Mouse (Mus musculus): ENCODE measurements around the gene Gm36245. TPM values are rescaled to one million over a fixed set of nuclear protein-coding genes. Genes with fewer than 3 reads are reported as not detected.
"Not testable (repeated sequence)": the region's sequence is repeated elsewhere in the genome, so short reads cannot be mapped to it uniquely, and the experiment has no call there.

Gm36245 gene
- polyA plus RNA-seq, 1 experiment from 2014 or later: not detected

- Histone ChIP-seq H3K4me2 (no peak overlapping the region), H3K4me1 (no peaks in the 10 kb centered on the region), H3K27ac (replicated peaks) (no peak overlapping the region), H3K27me3 (replicated peaks) (no peaks in the 10 kb centered on the region), H3K9ac (no peak overlapping the region), H3K36me3 (no peaks in the 10 kb centered on the region), H3K4me3 (no peak overlapping the region), H3K9me3 (no peaks in the 10 kb centered on the region)
- ATAC-seq (ENCODE audit: extremely low read depth, insufficient number of reproducible peaks, low FRiP score, low TSS enrichment): no peak
- 89% methylated on average over 3 of the region's 3 CpGs for WGBS
Measured at GRCm38 (mm10) chr15:77606069-77606468, 7.0 kb downstream of the Gm36245 start.

GRCm38 (mm10) chr15:77624710-77625109 is 25.7 kb downstream of the Gm36245 start:
- H3K9ac ChIP-seq: no peak overlapping the region
- no peak overlapping the region for H3K4me2 ChIP-seq
- ATAC-seq (ENCODE audit: extremely low read depth, insufficient number of reproducible peaks, low FRiP score, low TSS enrichment): no peak
- H3K27me3 ChIP-seq (replicated peaks): no peaks in the 10 kb centered on the region; the same call in 1 of the 2 replicates
- no peaks in the 10 kb centered on the region for H3K36me3 ChIP-seq
- H3K4me1 ChIP-seq: no peaks in the 10 kb centered on the region
- no peak overlapping the region for H3K27ac ChIP-seq (replicated peaks)
- 69% methylated on average over 1 of the region's 1 CpGs for WGBS
- no peak overlapping the region for H3K4me3 ChIP-seq
- no peaks in the 10 kb centered on the region for H3K9me3 ChIP-seq

- not testable (repeated sequence) for H3K27me3 ChIP-seq (replicated peaks); ATAC-seq (ENCODE audit: extremely low read depth, insufficient number of reproducible peaks, low FRiP score, low TSS enrichment); H3K27ac ChIP-seq (replicated peaks); H3K36me3 ChIP-seq; H3K9ac ChIP-seq; H3K4me1 ChIP-seq; H3K4me2 ChIP-seq; H3K9me3 ChIP-seq; H3K4me3 ChIP-seq
- WGBS: 55% methylated on average over 4 of the region's 4 CpGs
Measured at GRCm38 (mm10) chr15:77626471-77626870, 27.4 kb downstream of the Gm36245 start.

DNA sequence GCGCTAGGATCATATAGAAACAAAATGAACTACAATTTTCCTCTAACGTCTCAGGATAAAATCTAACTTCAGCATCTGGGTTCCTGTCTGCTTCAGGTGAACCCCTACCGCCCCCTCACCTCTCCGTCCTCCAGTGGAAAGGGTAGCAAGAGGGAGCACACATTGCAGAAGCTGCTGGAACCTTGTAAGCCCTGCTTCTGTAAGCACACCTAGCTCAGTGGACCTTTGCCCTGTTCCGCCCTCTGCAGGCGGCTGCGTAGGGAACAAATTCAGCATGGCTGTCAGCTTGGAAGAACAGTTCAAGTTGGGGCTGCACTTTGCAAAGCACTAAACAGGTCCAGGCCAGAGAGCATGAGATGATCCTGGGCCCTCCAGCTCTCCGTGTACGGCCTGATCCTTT is 29.6 kb downstream of the Gm36245 start:
- 43% methylated on average over 9 of the region's 9 CpGs for WGBS

DNA sequence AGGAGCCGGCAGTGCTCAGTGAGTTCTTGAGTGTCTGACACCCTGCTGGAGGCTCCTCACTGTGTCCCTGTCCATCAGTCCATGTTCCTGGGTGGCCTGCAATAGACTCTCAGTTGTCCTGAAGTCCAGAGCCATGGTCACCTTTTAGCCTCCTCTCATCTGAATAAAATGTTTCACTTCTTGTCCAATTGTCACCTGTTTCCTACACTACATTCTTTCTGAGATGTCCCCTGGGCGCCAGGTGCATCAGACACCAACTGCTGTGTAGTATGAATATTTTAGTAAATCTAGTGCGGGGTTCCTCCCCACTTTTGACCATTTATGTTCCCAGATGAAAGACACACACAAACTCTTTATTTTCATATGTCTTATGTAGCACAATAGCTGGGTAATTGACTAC is 30.8 kb downstream of the Gm36245 start:
- WGBS: 58% methylated on average over 3 of the region's 3 CpGs
- H3K4me2 ChIP-seq; H3K9me3 ChIP-seq; H3K4me3 ChIP-seq; H3K9ac ChIP-seq; H3K4me1 ChIP-seq; H3K27me3 ChIP-seq (replicated peaks); ATAC-seq (ENCODE audit: extremely low read depth, insufficient number of reproducible peaks, low FRiP score, low TSS enrichment); H3K27ac ChIP-seq (replicated peaks); H3K36me3 ChIP-seq: not testable (repeated sequence)

More for the DNA sequence above, 29.6 kb downstream of the Gm36245 start:
- not testable (repeated sequence) for H3K4me1 ChIP-seq; H3K27me3 ChIP-seq (replicated peaks); H3K9ac ChIP-seq; H3K9me3 ChIP-seq; H3K27ac ChIP-seq (replicated peaks); ATAC-seq (ENCODE audit: extremely low read depth, insufficient number of reproducible peaks, low FRiP score, low TSS enrichment); H3K36me3 ChIP-seq; H3K4me2 ChIP-seq; H3K4me3 ChIP-seq

- 57% methylated on average over 2 of the region's 2 CpGs for WGBS
- not testable (repeated sequence) for H3K9me3 ChIP-seq; H3K4me2 ChIP-seq; H3K27ac ChIP-seq (replicated peaks); H3K36me3 ChIP-seq; H3K4me3 ChIP-seq; H3K4me1 ChIP-seq; H3K9ac ChIP-seq; H3K27me3 ChIP-seq (replicated peaks); ATAC-seq (ENCODE audit: extremely low read depth, insufficient number of reproducible peaks, low FRiP score, low TSS enrichment)
Measured at GRCm38 (mm10) chr15:77643176-77643575, 44.1 kb downstream of the Gm36245 start, which contains the start of gene Apol11b. Gene Apol11b, minus strand, starts transcription at chr15:77643286.

GRCm38 (mm10) chr15:77651143-77651542 is 52.1 kb downstream of the Gm36245 start:
- not testable (repeated sequence) for H3K4me2 ChIP-seq; H3K9me3 ChIP-seq; H3K27me3 ChIP-seq (replicated peaks); H3K4me1 ChIP-seq; ATAC-seq (ENCODE audit: extremely low read depth, insufficient number of reproducible peaks, low FRiP score, low TSS enrichment); H3K27ac ChIP-seq (replicated peaks); H3K4me3 ChIP-seq; H3K9ac ChIP-seq; H3K36me3 ChIP-seq

Other genes starting within 250 kb of the Gm36245 start
- 0.15 and 0.33 TPM in 2 replicates for gene Apol7a, start 200.1 kb upstream of the Gm36245 start, polyA plus RNA-seq (2015; fragmentation: Nextera tagmentation; extraction: Ambion mirVana)
- gene Apol9a, start 188.1 kb upstream of the Gm36245 start, polyA plus RNA-seq (2015; fragmentation: Nextera tagmentation; extraction: Ambion mirVana): 0.60 and 0.96 TPM in 2 replicates
- not detected in 2 replicates for gene Apol7b, start 151.8 kb upstream of the Gm36245 start, polyA plus RNA-seq (2015; fragmentation: Nextera tagmentation; extraction: Ambion mirVana)
- gene Apol10a, start 122.2 kb upstream of the Gm36245 start, polyA plus RNA-seq (2015; fragmentation: Nextera tagmentation; extraction: Ambion mirVana): not detected in 2 replicates
- gene Apol11a, start 91.0 kb upstream of the Gm36245 start, polyA plus RNA-seq (2015; fragmentation: Nextera tagmentation; extraction: Ambion mirVana): not detected in 2 replicates
- gene Apol7c, start 65.9 kb upstream of the Gm36245 start, polyA plus RNA-seq (2015; fragmentation: Nextera tagmentation; extraction: Ambion mirVana): 0.16 TPM in 1 of 2 replicates, not detected in the other
- gene 1700025B11Rik, start 37.4 kb upstream of the Gm36245 start, polyA plus RNA-seq (2015; fragmentation: Nextera tagmentation; extraction: Ambion mirVana): not detected in 2 replicates
- not detected in 2 replicates for gene Apol10b, start 3.1 kb upstream of the Gm36245 start, polyA plus RNA-seq (2015; fragmentation: Nextera tagmentation; extraction: Ambion mirVana)
- 0.39 and 0.62 TPM in 2 replicates for gene Apol11b, start 44.0 kb downstream of the Gm36245 start, polyA plus RNA-seq (2015; fragmentation: Nextera tagmentation; extraction: Ambion mirVana)
- 0.08 TPM in 1 of 2 replicates, not detected in the other for gene Apol7e, start 99.6 kb downstream of the Gm36245 start, polyA plus RNA-seq (2015; fragmentation: Nextera tagmentation; extraction: Ambion mirVana)
- 0.20 TPM in 1 of 2 replicates, not detected in the other for gene Apol9b, start 129.8 kb downstream of the Gm36245 start, polyA plus RNA-seq (2015; fragmentation: Nextera tagmentation; extraction: Ambion mirVana)
- 0.32 and 0.78 TPM in 2 replicates for gene Apol8, start 157.7 kb downstream of the Gm36245 start, polyA plus RNA-seq (2015; fragmentation: Nextera tagmentation; extraction: Ambion mirVana)
- gene Myh9, start 242.9 kb downstream of the Gm36245 start, polyA plus RNA-seq (2015; fragmentation: Nextera tagmentation; extraction: Ambion mirVana): 24.8 and 25.0 TPM in 2 replicates